Mouse (Mus musculus): Measurements from ENCODE around the gene Dbx1. TPM values are rescaled to one million over a fixed set of nuclear protein-coding genes. Genes with fewer than 3 reads are reported as not detected.

The Dbx1 gene
- polyA plus RNA-seq, 1 experiment from 2014 or later, result 1.0 TPM

DNA sequence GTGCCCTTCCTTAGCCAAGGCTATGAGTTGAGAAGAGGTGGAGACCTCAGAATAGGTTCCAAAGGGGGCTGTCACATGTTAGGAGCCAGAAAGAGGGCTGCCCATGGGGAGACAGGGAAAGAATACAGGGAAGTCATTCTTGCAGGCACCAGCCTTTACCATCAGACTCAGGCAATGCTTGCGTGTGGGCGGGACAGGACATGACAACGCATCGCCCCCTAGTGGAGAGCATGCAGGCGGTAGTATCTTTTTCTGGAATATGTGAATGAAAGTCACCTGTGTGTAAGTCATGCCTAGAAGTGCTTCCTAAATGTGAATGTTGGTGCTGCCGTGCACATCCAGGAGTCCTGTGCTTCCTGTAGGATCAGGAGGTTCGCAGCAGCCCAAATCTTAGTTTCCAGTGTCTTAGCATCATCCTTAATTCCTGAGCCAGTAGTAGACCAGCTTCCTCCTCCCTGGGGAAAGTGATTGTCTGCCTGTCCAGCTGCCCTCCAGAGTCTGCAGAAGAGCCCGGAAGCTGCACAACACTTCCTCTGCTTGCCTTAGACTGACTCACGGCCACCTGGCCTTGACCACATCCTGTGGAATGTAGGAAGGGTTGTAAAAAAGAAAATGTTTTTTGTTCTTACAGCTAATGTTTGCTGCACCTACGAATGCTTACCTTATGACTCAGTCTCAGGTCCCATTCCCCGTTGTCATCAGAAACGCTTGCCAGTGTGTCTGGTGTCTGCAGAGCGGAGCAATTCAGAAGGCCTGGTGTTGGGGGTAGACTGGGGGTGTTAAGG, 35.3 kb downstream of the Dbx1 start:
- WGBS, result 60% methylated on average over 13 of the region's 13 CpGs
- H3K9ac ChIP-seq (ENCODE audit: low read depth, low read length), result no peak overlapping the region
- no peaks in the 10 kb centered on the region for H3K27me3 ChIP-seq (replicated peaks; ENCODE audit: control insufficient read depth, insufficient read depth, low read length)
- H3K9me3 ChIP-seq (ENCODE audit: control insufficient read depth, low read length), result no peaks in the 10 kb centered on the region
- H3K4me2 ChIP-seq (ENCODE audit: low read length), result no peak overlapping the region
- no peak overlapping the region for H3K4me3 ChIP-seq (ENCODE audit: low read length)
- H3K4me1 ChIP-seq (ENCODE audit: control insufficient read depth, insufficient read depth, low read depth, low read length), result no peaks in the 10 kb centered on the region
- H3K36me3 ChIP-seq (ENCODE audit: control insufficient read depth, insufficient read depth, low read length), result peaks cover 29% of the 10 kb centered on the region
- H3K27ac ChIP-seq (ENCODE audit: low read depth, low read length), result no peak overlapping the region
- ATAC-seq, result peak; percentile 55

DNA sequence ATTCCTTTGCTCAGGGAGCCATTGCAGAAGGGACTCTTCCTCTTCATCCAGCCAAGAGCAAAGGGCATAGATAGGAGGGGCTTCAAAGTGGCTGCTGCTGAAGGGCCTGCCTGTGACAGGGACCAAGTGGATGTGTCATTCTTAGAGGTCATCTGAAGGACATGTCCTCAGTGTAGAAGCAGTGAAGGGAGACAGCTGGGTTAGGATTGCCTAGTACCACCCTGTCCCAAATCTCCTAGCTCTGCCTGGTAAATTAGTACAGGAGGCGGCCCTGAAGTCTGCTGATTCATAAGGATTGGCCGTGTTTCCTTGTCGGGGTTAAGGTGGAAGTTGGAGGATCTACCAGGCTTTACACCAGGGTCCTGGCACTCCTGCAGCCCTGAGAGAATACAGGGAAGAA, 36.7 kb downstream of the Dbx1 start:
- Histone ChIP-seq H3K9ac (ENCODE audit: low read depth, low read length) (no peak overlapping the region), H3K27me3 (replicated peaks; ENCODE audit: control insufficient read depth, insufficient read depth, low read length) (no peaks in the 10 kb centered on the region), H3K36me3 (ENCODE audit: control insufficient read depth, insufficient read depth, low read length) (peaks cover 24% of the 10 kb centered on the region), H3K4me3 (ENCODE audit: low read length) (no peak overlapping the region), H3K4me2 (ENCODE audit: low read length) (no peak overlapping the region), H3K27ac (ENCODE audit: low read depth, low read length) (no peak overlapping the region), H3K4me1 (ENCODE audit: control insufficient read depth, insufficient read depth, low read depth, low read length) (no peaks in the 10 kb centered on the region), H3K9me3 (ENCODE audit: control insufficient read depth, low read length) (no peaks in the 10 kb centered on the region)
- WGBS, result 95% methylated on average over 3 of the region's 3 CpGs
- no peak for ATAC-seq

DNA sequence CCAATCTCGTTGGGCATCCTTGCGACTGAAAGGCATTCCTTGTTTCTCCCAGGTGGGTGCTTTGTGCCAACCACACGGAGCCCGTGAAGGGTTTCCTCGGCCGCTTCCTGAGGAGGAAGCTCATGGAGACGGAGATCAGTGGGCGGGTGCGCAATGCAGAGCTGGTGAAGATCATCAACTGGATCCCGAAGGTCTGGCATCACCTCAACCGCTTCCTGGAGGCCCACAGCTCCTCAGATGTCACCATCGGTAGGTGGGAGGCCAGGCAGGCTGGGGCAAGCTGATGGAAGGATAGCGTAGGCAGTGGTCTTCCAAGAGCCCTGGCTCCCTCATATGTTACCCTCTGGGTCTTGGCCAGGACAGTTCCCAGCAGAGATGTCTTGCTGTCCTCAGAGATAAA, 38.4 kb downstream of the Dbx1 start:
- no peak for ATAC-seq
- H3K27me3 ChIP-seq (replicated peaks; ENCODE audit: control insufficient read depth, insufficient read depth, low read length), result no peaks in the 10 kb centered on the region
- peaks cover 27% of the 10 kb centered on the region for H3K36me3 ChIP-seq (ENCODE audit: control insufficient read depth, insufficient read depth, low read length)
- no peak overlapping the region for H3K9ac ChIP-seq (ENCODE audit: low read depth, low read length)
- no peak overlapping the region for H3K27ac ChIP-seq (ENCODE audit: low read depth, low read length)
- H3K4me1 ChIP-seq (ENCODE audit: control insufficient read depth, insufficient read depth, low read depth, low read length), result no peaks in the 10 kb centered on the region
- no peaks in the 10 kb centered on the region for H3K9me3 ChIP-seq (ENCODE audit: control insufficient read depth, low read length)
- 94% methylated on average over 13 of the region's 13 CpGs for WGBS
- H3K4me3 ChIP-seq (ENCODE audit: low read length), result no peak overlapping the region
- no peak overlapping the region for H3K4me2 ChIP-seq (ENCODE audit: low read length)

DNA sequence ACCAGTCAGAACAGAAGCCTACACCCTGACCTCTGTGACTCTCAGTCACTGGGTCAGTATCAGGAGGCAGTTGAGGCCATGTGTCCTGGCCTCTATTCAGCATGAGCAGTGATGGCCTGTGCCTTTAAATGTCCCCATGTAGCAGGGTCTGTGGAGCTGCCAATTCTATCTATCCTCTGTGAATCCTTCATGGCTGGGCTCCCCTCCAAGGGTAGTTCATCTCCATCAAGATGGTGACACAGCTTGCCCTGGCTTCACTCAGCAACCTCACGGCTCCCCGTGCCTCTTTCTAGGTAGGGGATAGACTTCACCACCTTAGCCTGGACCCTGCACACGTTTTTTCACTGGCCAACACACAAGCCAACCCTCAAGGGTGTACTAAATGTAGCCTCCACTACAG, 38.9 kb downstream of the Dbx1 start:
- ATAC-seq, result no peak
- Histone ChIP-seq H3K9ac (ENCODE audit: low read depth, low read length) (no peak overlapping the region), H3K36me3 (ENCODE audit: control insufficient read depth, insufficient read depth, low read length) (peaks cover 27% of the 10 kb centered on the region), H3K4me2 (ENCODE audit: low read length) (no peak overlapping the region), H3K27ac (ENCODE audit: low read depth, low read length) (no peak overlapping the region), H3K9me3 (ENCODE audit: control insufficient read depth, low read length) (no peaks in the 10 kb centered on the region), H3K4me3 (ENCODE audit: low read length) (no peak overlapping the region), H3K27me3 (replicated peaks; ENCODE audit: control insufficient read depth, insufficient read depth, low read length) (no peaks in the 10 kb centered on the region), H3K4me1 (ENCODE audit: control insufficient read depth, insufficient read depth, low read depth, low read length) (no peaks in the 10 kb centered on the region)
- WGBS, result 80% methylated on average over 3 of the region's 3 CpGs

DNA sequence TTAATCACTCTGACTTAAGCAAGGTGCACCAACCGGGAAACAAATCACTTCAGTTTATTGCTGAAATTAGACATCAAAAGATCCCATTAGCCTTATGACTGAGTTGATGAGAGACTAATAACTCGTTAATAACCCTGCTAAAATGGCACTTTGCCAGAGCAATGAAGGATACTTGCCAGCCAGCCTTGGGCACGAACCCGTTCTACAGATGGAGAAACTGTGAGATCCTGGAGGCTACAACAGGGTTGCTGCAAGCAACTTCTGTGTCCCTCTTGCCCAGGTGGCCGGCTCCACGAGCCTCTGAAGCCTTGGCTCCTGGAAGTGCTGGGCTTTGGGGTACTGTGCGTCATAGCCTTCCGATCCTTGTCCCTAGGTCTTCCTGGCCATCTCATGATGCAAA, 47.0 kb downstream of the Dbx1 start:
- Histone ChIP-seq H3K4me1 (ENCODE audit: control insufficient read depth, insufficient read depth, low read depth, low read length) (no peaks in the 10 kb centered on the region), H3K9me3 (ENCODE audit: control insufficient read depth, low read length) (no peaks in the 10 kb centered on the region), H3K27ac (ENCODE audit: low read depth, low read length) (no peak overlapping the region), H3K4me2 (ENCODE audit: low read length) (no peak overlapping the region), H3K9ac (ENCODE audit: low read depth, low read length) (no peak overlapping the region), H3K36me3 (ENCODE audit: control insufficient read depth, insufficient read depth, low read length) (peaks cover 13% of the 10 kb centered on the region), H3K27me3 (replicated peaks; ENCODE audit: control insufficient read depth, insufficient read depth, low read length) (no peaks in the 10 kb centered on the region), H3K4me3 (ENCODE audit: low read length) (no peak overlapping the region)
- 86% methylated on average over 8 of the region's 8 CpGs for WGBS
- no peak for ATAC-seq

DNA sequence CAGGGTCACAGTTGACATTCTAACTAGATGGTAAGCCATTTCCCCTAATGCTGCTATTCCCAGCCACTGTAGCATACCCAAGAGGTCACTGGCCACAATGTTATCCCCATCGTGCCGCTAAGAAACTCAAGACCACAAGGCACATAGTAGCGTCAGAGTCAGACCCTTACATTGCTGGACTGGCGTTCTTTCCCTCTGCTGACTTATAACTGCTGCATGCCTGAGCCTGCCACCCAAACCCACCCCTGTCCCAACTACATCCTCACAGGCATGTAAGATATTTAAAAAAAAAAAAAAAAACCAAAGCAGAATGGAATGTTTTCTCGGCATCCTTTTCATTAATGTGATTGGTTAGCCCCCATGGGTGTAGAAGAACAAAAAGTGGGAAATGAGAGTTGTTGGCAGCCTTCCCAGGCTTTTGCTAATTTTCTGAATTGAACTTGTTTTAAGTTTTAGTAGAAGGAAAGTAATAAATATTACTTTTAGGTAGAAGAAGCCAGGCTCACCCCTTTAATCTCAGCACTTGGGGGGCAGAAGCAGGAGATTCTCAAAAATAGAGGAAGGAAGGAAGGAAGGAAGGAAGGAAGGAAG, 50.0 kb downstream of the Dbx1 start:
- no peaks in the 10 kb centered on the region for H3K4me1 ChIP-seq (ENCODE audit: control insufficient read depth, insufficient read depth, low read depth, low read length)
- no peaks in the 10 kb centered on the region for H3K27me3 ChIP-seq (replicated peaks; ENCODE audit: control insufficient read depth, insufficient read depth, low read length)
- no peak overlapping the region for H3K27ac ChIP-seq (ENCODE audit: low read depth, low read length)
- H3K4me2 ChIP-seq (ENCODE audit: low read length), result no peak overlapping the region
- WGBS, result 73% methylated on average over 5 of the region's 5 CpGs
- peaks cover 17% of the 10 kb centered on the region for H3K36me3 ChIP-seq (ENCODE audit: control insufficient read depth, insufficient read depth, low read length)
- H3K9ac ChIP-seq (ENCODE audit: low read depth, low read length), result no peak overlapping the region
- no peak overlapping the region for H3K4me3 ChIP-seq (ENCODE audit: low read length)
- no peak for ATAC-seq
- no peaks in the 10 kb centered on the region for H3K9me3 ChIP-seq (ENCODE audit: control insufficient read depth, low read length)

DNA sequence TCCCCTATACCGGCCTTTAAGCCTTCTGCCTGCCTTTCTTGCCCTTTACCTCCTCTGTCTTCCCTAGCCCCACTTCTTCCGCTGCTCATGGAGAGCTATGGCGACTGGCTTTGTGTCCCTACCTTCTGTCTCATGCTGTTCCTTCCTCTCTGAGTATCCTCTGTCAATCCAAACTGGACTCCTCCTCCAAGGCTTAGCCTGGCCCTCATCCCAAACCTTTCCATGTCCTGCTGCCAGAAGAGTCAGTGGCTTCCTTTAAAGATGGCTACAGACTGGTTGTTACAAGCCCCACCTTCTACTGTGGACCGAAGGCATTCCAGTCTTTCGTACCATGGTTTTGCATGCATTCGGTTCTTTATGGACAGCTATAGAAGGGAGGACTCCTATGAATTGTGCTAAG, 53.5 kb downstream of the Dbx1 start:
- no peaks in the 10 kb centered on the region for H3K9me3 ChIP-seq (ENCODE audit: control insufficient read depth, low read length)
- no peak for ATAC-seq
- H3K4me1 ChIP-seq (ENCODE audit: control insufficient read depth, insufficient read depth, low read depth, low read length), result no peaks in the 10 kb centered on the region
- H3K4me3 ChIP-seq (ENCODE audit: low read length), result no peak overlapping the region
- H3K9ac ChIP-seq (ENCODE audit: low read depth, low read length), result no peak overlapping the region
- no peaks in the 10 kb centered on the region for H3K27me3 ChIP-seq (replicated peaks; ENCODE audit: control insufficient read depth, insufficient read depth, low read length)
- H3K36me3 ChIP-seq (ENCODE audit: control insufficient read depth, insufficient read depth, low read length), result peaks cover 13% of the 10 kb centered on the region
- no peak overlapping the region for H3K4me2 ChIP-seq (ENCODE audit: low read length)
- 96% methylated on average over 6 of the region's 6 CpGs for WGBS
- H3K27ac ChIP-seq (ENCODE audit: low read depth, low read length), result no peak overlapping the region

DNA sequence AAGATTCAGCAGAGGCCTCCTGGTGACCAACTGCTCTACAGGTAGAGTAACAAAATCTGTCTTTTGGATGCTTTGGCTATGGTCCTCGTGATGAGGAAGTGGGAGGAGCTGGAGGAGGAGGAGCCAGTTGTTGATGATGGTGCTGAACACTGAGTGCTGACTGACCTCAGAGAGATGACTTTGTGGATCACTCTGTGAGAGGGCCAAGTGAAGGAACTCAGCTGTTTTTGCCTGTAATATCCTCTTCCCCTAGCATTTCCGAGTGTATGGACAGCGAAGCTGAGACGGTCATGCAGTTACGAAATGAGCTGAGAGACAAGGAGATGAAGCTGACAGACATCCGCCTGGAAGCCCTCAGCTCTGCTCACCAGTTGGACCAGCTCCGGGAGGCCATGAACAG, 54.1 kb downstream of the Dbx1 start:
- ATAC-seq, result no peak
- no peaks in the 10 kb centered on the region for H3K4me1 ChIP-seq (ENCODE audit: control insufficient read depth, insufficient read depth, low read depth, low read length)
- H3K36me3 ChIP-seq (ENCODE audit: control insufficient read depth, insufficient read depth, low read length), result peaks cover 7% of the 10 kb centered on the region; the same call in 1 of the 2 replicates
- WGBS, result 88% methylated on average over 7 of the region's 7 CpGs
- no peak overlapping the region for H3K9ac ChIP-seq (ENCODE audit: low read depth, low read length)
- no peaks in the 10 kb centered on the region for H3K9me3 ChIP-seq (ENCODE audit: control insufficient read depth, low read length)
- no peaks in the 10 kb centered on the region for H3K27me3 ChIP-seq (replicated peaks; ENCODE audit: control insufficient read depth, insufficient read depth, low read length)
- H3K27ac ChIP-seq (ENCODE audit: low read depth, low read length), result no peak overlapping the region
- no peak overlapping the region for H3K4me2 ChIP-seq (ENCODE audit: low read length)
- H3K4me3 ChIP-seq (ENCODE audit: low read length), result no peak overlapping the region

DNA sequence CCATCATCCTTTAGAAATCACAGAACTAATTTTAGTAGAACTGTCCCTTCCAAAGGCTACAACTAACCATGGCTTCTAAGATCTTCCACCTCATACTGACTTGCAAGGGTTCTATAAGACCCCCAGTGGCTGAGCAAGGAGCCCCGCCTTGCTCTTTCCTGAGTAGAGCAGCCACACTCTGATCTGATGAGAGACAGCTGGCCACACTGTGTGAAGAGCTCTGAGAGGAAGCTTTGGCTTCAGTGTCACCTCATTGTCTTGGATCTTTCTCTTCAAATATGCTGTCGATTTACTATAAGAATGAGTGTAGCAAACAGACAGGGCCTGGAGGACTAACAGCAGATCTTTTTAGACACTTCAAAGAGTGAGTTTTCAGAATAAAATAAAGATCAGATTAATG, 54.7 kb downstream of the Dbx1 start:
- Histone ChIP-seq H3K4me2 (ENCODE audit: low read length) (no peak overlapping the region), H3K27me3 (replicated peaks; ENCODE audit: control insufficient read depth, insufficient read depth, low read length) (no peaks in the 10 kb centered on the region), H3K4me1 (ENCODE audit: control insufficient read depth, insufficient read depth, low read depth, low read length) (no peaks in the 10 kb centered on the region), H3K9me3 (ENCODE audit: control insufficient read depth, low read length) (no peaks in the 10 kb centered on the region), H3K9ac (ENCODE audit: low read depth, low read length) (no peak overlapping the region), H3K27ac (ENCODE audit: low read depth, low read length) (no peak overlapping the region), H3K36me3 (ENCODE audit: control insufficient read depth, insufficient read depth, low read length) (peaks cover 8% of the 10 kb centered on the region), H3K4me3 (ENCODE audit: low read length) (no peak overlapping the region)
- no peak for ATAC-seq
- 99% methylated on average over 2 of the region's 2 CpGs for WGBS
